Mouse (Mus musculus): ENCODE results near the gene Cerk. TPM values are rescaled to one million over a fixed set of nuclear protein-coding genes. Genes with fewer than 3 reads are reported as not detected.
A peak's percentile ranks its signal among the peaks of the same experiment; 100 is the strongest.

The Cerk gene
- polyA plus RNA-seq, 1 experiment from 2014 or later = 13.2 TPM

GRCm38 (mm10) chr15:86124359-86124758, 61.6 kb downstream of the Cerk start:
- Histone ChIP-seq H3K4me2 (no peak overlapping the region), H3K4me1 (replicated peaks) (peaks cover 14% of the 10 kb centered on the region), H3K9ac (no peak overlapping the region), H3K4me3 (no peak overlapping the region), H3K9me3 (replicated peaks) (no peaks in the 10 kb centered on the region), H3K36me3 (peaks cover 65% of the 10 kb centered on the region), H3K27me3 (no peaks in the 10 kb centered on the region), H3K27ac (no peak overlapping the region)
- 0 out of 2 replicates have a peak, but pooled peaks have one; percentile 36 for ATAC-seq (replicated peaks; ENCODE audit: insufficient number of reproducible peaks, insufficient read depth, low FRiP score, low read depth)
- 33% methylated on average over 1 of the region's 1 CpGs for WGBS

- H3K36me3 ChIP-seq = peaks cover 58% of the 10 kb centered on the region
- H3K27ac ChIP-seq = no peak overlapping the region
- 89% methylated on average over 4 of the region's 4 CpGs for WGBS
- H3K27me3 ChIP-seq = no peaks in the 10 kb centered on the region
- no peak overlapping the region for H3K4me3 ChIP-seq
- H3K4me1 ChIP-seq (replicated peaks) = peaks cover 15% of the 10 kb centered on the region
- H3K4me2 ChIP-seq = no peak overlapping the region
- no peak for ATAC-seq (replicated peaks; ENCODE audit: insufficient number of reproducible peaks, insufficient read depth, low FRiP score, low read depth)
- H3K9me3 ChIP-seq (replicated peaks) = no peaks in the 10 kb centered on the region
- no peak overlapping the region for H3K9ac ChIP-seq
These were observed 62.5 kb downstream of the Cerk start for GRCm38 (mm10) chr15:86123409-86123808.

GRCm38 (mm10) chr15:86122261-86122949, 63.5 kb downstream of the Cerk start:
- ATAC-seq (replicated peaks; ENCODE audit: insufficient number of reproducible peaks, insufficient read depth, low FRiP score, low read depth) = no peak
- Histone ChIP-seq H3K9me3 (replicated peaks) (no peaks in the 10 kb centered on the region), H3K27me3 (no peaks in the 10 kb centered on the region), H3K27ac (no peak overlapping the region), H3K36me3 (peaks cover 48% of the 10 kb centered on the region), H3K4me3 (no peak overlapping the region), H3K9ac (no peak overlapping the region), H3K4me2 (no peak overlapping the region), H3K4me1 (replicated peaks) (peaks cover 25% of the 10 kb centered on the region)
- 82% methylated on average over 9 of the region's 9 CpGs for WGBS

GRCm38 (mm10) chr15:86119186-86119585, 66.8 kb downstream of the Cerk start:
- H3K4me1 ChIP-seq (replicated peaks) = peaks cover 41% of the 10 kb centered on the region
- H3K9ac ChIP-seq = no peak overlapping the region
- H3K4me2 ChIP-seq = no peak overlapping the region
- no peak overlapping the region for H3K27ac ChIP-seq
- H3K4me3 ChIP-seq = no peak overlapping the region
- ATAC-seq (replicated peaks; ENCODE audit: insufficient number of reproducible peaks, insufficient read depth, low FRiP score, low read depth) = no peak
- no peaks in the 10 kb centered on the region for H3K27me3 ChIP-seq
- no peaks in the 10 kb centered on the region for H3K9me3 ChIP-seq (replicated peaks)
- H3K36me3 ChIP-seq = peaks cover 37% of the 10 kb centered on the region
- WGBS = 80% methylated on average over 7 of the region's 7 CpGs

GRCm38 (mm10) chr15:86117115-86118100, 68.5 kb downstream of the Cerk start:
- Histone ChIP-seq H3K36me3 (peaks cover 20% of the 10 kb centered on the region), H3K27me3 (no peaks in the 10 kb centered on the region), H3K27ac (peak overlapping the region; percentile 72), H3K9me3 (replicated peaks) (no peaks in the 10 kb centered on the region), H3K9ac (peak overlapping the region; percentile 32; the same call in 1 of the 2 replicates), H3K4me2 (no peak overlapping the region), H3K4me3 (no peak overlapping the region), H3K4me1 (replicated peaks) (peaks cover 54% of the 10 kb centered on the region)
- no peak for ATAC-seq (replicated peaks; ENCODE audit: insufficient number of reproducible peaks, insufficient read depth, low FRiP score, low read depth)
- 53% methylated on average over 14 of the region's 15 CpGs for WGBS

GRCm38 (mm10) chr15:86116421-86116820, 69.5 kb downstream of the Cerk start:
- H3K9me3 ChIP-seq (replicated peaks) = no peaks in the 10 kb centered on the region
- H3K36me3 ChIP-seq = peaks cover 14% of the 10 kb centered on the region; the same call in 1 of the 2 replicates
- peak; percentile 41; the same call in 1 of the 2 replicates for ATAC-seq (replicated peaks; ENCODE audit: insufficient number of reproducible peaks, insufficient read depth, low FRiP score, low read depth)
- 31% methylated on average over 5 of the region's 5 CpGs for WGBS
- H3K9ac ChIP-seq = peak overlapping the region; percentile 32; the same call in 1 of the 2 replicates
- H3K27me3 ChIP-seq = no peaks in the 10 kb centered on the region
- H3K4me2 ChIP-seq = no peak overlapping the region
- no peak overlapping the region for H3K4me3 ChIP-seq
- H3K27ac ChIP-seq = peak overlapping the region; percentile 72
- peaks cover 57% of the 10 kb centered on the region for H3K4me1 ChIP-seq (replicated peaks)

GRCm38 (mm10) chr15:86113342-86113710, 72.6 kb downstream of the Cerk start:
- no peak for ATAC-seq (replicated peaks; ENCODE audit: insufficient number of reproducible peaks, insufficient read depth, low FRiP score, low read depth)
- WGBS = 14% methylated on average over 9 of the region's 9 CpGs
- Histone ChIP-seq H3K4me3 (no peak overlapping the region), H3K36me3 (no peaks in the 10 kb centered on the region), H3K27me3 (no peaks in the 10 kb centered on the region), H3K4me1 (replicated peaks) (peaks cover 87% of the 10 kb centered on the region), H3K27ac (peak overlapping the region; percentile 72), H3K4me2 (peak overlapping the region; percentile 28), H3K9me3 (replicated peaks) (no peaks in the 10 kb centered on the region), H3K9ac (0 out of 2 replicates have a peak overlapping the region, but pooled peaks have one; percentile 25)

- Histone ChIP-seq H3K4me1 (replicated peaks) (peaks cover 87% of the 10 kb centered on the region), H3K4me3 (no peak overlapping the region), H3K27me3 (no peaks in the 10 kb centered on the region), H3K9ac (0 out of 2 replicates have a peak overlapping the region, but pooled peaks have one; percentile 25), H3K9me3 (replicated peaks) (no peaks in the 10 kb centered on the region), H3K36me3 (no peaks in the 10 kb centered on the region), H3K4me2 (peak overlapping the region; percentile 28), H3K27ac (peak overlapping the region; percentile 72)
- ATAC-seq (replicated peaks; ENCODE audit: insufficient number of reproducible peaks, insufficient read depth, low FRiP score, low read depth) = peak; percentile 24; the same call in 1 of the 2 replicates
- WGBS = 23% methylated on average over 10 of the region's 10 CpGs
These were observed 73.1 kb downstream of the Cerk start for GRCm38 (mm10) chr15:86112707-86113341.

GRCm38 (mm10) chr15:86110361-86111103, 75.4 kb downstream of the Cerk start:
- Histone ChIP-seq H3K4me1 (replicated peaks) (peaks cover 87% of the 10 kb centered on the region), H3K27ac (peak overlapping the region; percentile 94), H3K27me3 (no peaks in the 10 kb centered on the region), H3K9ac (peak overlapping the region; percentile 34), H3K4me3 (no peak overlapping the region), H3K36me3 (no peaks in the 10 kb centered on the region), H3K9me3 (replicated peaks) (no peaks in the 10 kb centered on the region), H3K4me2 (peak overlapping the region; percentile 47)
- WGBS = 71% methylated on average over 10 of the region's 10 CpGs
- ATAC-seq (replicated peaks; ENCODE audit: insufficient number of reproducible peaks, insufficient read depth, low FRiP score, low read depth) = no peak

- Histone ChIP-seq H3K9me3 (replicated peaks) (no peaks in the 10 kb centered on the region), H3K4me3 (peak overlapping the region; percentile 18; the same call in 1 of the 2 replicates), H3K27me3 (no peaks in the 10 kb centered on the region), H3K36me3 (no peaks in the 10 kb centered on the region), H3K4me1 (replicated peaks) (peaks cover 92% of the 10 kb centered on the region), H3K9ac (peak overlapping the region; percentile 26; the same call in 1 of the 2 replicates), H3K27ac (peak overlapping the region; percentile 94), H3K4me2 (peak overlapping the region; percentile 47)
- WGBS = 37% methylated on average over 8 of the region's 8 CpGs
- ATAC-seq (replicated peaks; ENCODE audit: insufficient number of reproducible peaks, insufficient read depth, low FRiP score, low read depth) = peak; percentile 58
These were observed 76.2 kb downstream of the Cerk start for GRCm38 (mm10) chr15:86109650-86110211.

All from heart, embryonic 15.5 days (tissue).